Mouse (Mus musculus): ENCODE data around the gene Rnf121. TPM values are rescaled to one million over a fixed set of nuclear protein-coding genes. Genes with fewer than 3 reads are reported as not detected.

Gene Rnf121
- polyA plus RNA-seq, 1 experiment, result 12.9 TPM

DNA sequence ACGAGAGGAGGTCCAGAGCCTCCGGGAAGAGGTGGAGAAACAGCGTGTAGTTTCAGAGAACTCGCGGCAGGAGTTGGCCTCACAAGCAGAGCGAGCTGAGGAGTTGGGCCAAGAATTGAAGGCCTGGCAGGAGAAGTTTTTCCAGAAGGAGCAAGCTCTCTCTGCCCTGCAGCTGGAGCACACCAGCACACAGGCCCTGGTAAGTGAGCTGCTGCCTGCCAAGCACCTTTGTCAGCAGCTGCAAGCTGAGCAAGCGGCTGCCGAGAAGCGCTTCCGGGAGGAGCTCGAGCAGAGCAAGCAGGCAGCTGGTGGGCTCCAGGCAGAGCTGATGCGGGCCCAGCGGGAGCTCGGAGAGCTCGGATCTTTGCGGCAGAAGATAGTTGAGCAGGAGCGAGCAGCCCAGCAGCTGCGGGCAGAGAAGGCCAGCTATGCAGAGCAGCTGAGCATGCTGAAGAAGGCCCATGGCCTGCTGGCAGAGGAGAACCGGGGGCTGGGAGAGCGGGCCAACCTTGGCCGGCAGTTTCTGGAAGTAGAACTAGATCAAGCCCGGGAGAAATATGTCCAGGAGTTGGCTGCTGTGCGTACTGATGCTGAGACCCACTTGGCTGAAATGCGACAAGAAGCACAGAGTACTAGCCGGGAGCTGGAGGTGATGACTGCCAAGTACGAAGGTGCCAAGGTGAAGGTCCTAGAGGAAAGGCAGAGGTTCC, 64.2 kb downstream of the Rnf121 start:
- no peak overlapping the region for H3K4me3 ChIP-seq (replicated peaks; ENCODE audit: control insufficient read depth, low read depth, low read length)
- no peaks in the 10 kb centered on the region; the same call in 1 of the 2 replicates for H3K4me1 ChIP-seq (ENCODE audit: control insufficient read depth, insufficient read depth, low read length)
- 96% methylated on average over 26 of the region's 26 CpGs for WGBS
- TF ChIP-seq POLR2A (IDR thresholded peaks at IDR 0.05; ENCODE audit: borderline replicate concordance, control insufficient read depth, low read depth, low read length) (no peak), CTCF (IDR thresholded peaks at IDR 0.05; ENCODE audit: control insufficient read depth, insufficient read depth, low read length) (no peak)
- H3K27ac ChIP-seq (ENCODE audit: control insufficient read depth, insufficient read depth, low read depth, low read length, poor library complexity), result no peak overlapping the region

- no peak overlapping the region for H3K27ac ChIP-seq (ENCODE audit: control insufficient read depth, insufficient read depth, low read depth, low read length, poor library complexity)
- TF ChIP-seq CTCF (IDR thresholded peaks at IDR 0.05; ENCODE audit: control insufficient read depth, insufficient read depth, low read length) (no peak), POLR2A (IDR thresholded peaks at IDR 0.05; ENCODE audit: borderline replicate concordance, control insufficient read depth, low read depth, low read length) (no peak)
- H3K4me1 ChIP-seq (ENCODE audit: control insufficient read depth, insufficient read depth, low read length), result no peaks in the 10 kb centered on the region; the same call in 1 of the 2 replicates
- no peak overlapping the region for H3K4me3 ChIP-seq (replicated peaks; ENCODE audit: control insufficient read depth, low read depth, low read length)
- 92% methylated on average over 8 of the region's 8 CpGs for whole genome bisulfite sequencing
Measured at GRCm38 (mm10) chr7:102000296-102000695, 65.0 kb downstream of the Rnf121 start.

DNA sequence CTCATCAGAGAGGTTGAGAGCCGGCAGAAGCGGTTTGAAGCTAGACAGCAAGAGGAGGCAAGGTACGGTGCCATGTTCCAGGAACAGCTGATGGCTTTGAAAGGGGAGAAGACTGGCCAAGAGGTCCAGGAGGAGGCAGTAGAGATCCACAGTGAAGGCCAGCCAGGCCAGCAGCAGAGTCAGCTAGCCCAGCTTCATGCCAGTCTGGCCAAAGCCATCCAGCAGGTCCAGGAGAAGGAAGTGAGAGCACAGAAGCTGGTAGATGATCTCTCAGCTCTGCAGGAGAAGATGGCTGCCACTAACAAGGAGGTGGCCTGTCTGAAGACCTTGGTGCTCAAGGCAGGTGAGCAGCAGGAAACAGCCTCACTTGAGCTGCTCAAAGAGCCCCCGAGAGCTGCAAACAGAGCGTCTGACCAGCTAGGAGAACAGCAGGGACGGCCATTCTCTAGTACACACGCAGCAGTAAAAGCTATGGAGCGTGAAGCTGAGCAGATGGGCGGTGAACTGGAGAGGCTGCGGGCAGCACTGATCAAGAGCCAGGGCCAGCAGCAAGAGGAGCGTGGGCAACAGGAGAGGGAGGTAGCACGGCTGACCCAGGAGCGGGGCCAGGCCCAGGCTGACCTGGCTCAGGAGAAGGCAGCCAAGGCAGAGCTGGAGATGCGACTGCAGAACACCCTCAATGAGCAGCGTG, 65.7 kb downstream of the Rnf121 start:
- no peaks in the 10 kb centered on the region for H3K4me1 ChIP-seq (ENCODE audit: control insufficient read depth, insufficient read depth, low read length)
- 94% methylated on average over 15 of the region's 15 CpGs for WGBS

DNA sequence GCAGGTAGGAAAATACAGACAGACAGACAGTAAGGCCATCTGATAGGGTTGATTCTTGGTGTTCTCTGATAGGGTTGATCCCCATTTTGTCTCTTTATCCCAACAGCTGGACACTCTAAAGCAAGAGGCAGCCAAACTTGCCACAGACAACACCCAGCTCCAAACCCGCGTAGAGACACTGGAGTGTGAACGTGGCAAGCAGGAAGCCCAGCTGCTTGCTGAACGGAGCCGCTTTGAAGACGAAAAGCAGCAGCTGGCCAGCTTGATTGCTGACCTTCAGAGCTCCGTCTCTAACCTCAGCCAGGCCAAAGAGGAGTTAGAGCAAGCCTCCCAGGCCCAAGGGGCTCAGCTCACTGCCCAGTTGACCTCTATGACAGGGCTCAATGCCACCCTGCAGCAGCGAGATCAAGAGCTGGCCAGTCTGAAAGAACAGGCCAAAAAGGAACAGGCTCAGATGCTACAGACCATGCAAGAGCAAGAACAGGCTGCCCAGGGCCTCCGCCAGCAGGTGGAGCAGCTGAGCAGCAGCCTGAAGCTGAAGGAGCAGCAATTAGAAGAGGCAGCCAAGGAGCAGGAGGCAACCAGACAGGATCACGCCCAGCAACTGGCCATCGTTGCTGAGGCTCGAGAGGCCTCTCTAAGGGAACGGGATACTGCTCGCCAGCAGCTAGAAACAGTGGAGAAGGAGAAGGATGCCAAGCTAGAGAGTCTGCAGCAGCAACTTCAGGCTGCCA, 66.9 kb downstream of the Rnf121 start:
- Histone ChIP-seq H3K4me1 (ENCODE audit: control insufficient read depth, insufficient read depth, low read length) (no peaks in the 10 kb centered on the region), H3K4me3 (replicated peaks; ENCODE audit: control insufficient read depth, low read depth, low read length) (no peak overlapping the region), H3K27ac (ENCODE audit: control insufficient read depth, insufficient read depth, low read depth, low read length, poor library complexity) (no peak overlapping the region)
- TF ChIP-seq POLR2A (IDR thresholded peaks at IDR 0.05; ENCODE audit: borderline replicate concordance, control insufficient read depth, low read depth, low read length), result no peak
- TF ChIP-seq CTCF (IDR thresholded peaks at IDR 0.05; ENCODE audit: control insufficient read depth, insufficient read depth, low read length), result peak; percentile 96
- WGBS, result 71% methylated on average over 14 of the region's 14 CpGs

More for the DNA sequence above, 65.7 kb downstream of the Rnf121 start:
- no peak overlapping the region for H3K4me3 ChIP-seq (replicated peaks; ENCODE audit: control insufficient read depth, low read depth, low read length)
- no peak overlapping the region for H3K27ac ChIP-seq (ENCODE audit: control insufficient read depth, insufficient read depth, low read depth, low read length, poor library complexity)
- TF ChIP-seq POLR2A (IDR thresholded peaks at IDR 0.05; ENCODE audit: borderline replicate concordance, control insufficient read depth, low read depth, low read length), result no peak
- no peak for TF ChIP-seq CTCF (IDR thresholded peaks at IDR 0.05; ENCODE audit: control insufficient read depth, insufficient read depth, low read length)

GRCm38 (mm10) chr7:101994241-101994640, 71.0 kb downstream of the Rnf121 start:
- 61% methylated on average over 3 of the region's 3 CpGs for WGBS

DNA sequence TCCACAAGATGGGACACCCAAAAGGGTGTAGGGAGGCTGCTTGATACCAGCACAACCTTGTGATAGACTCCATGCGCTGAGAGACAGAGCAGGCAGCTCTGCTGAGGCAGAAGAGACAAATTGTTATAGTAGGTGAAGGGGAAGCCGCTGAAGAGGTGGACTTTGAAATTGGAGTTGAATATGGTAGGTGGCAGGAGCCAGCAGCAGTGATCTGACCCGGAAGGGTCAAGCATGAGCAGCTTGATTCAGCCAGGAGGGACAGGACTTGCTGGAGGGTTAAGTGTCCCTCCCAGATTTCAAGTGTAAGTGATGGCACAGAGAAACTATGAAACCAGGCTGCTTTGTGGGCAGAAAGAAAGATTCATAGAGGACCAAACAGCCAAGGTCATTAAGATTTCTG, 80.2 kb downstream of the Rnf121 start:
- Histone ChIP-seq H3K4me3 (replicated peaks; ENCODE audit: control insufficient read depth, low read depth, low read length) (no peak overlapping the region), H3K4me1 (ENCODE audit: control insufficient read depth, insufficient read depth, low read length) (no peaks in the 10 kb centered on the region), H3K27ac (ENCODE audit: control insufficient read depth, insufficient read depth, low read depth, low read length, poor library complexity) (no peak overlapping the region)
- TF ChIP-seq CTCF (IDR thresholded peaks at IDR 0.05; ENCODE audit: control insufficient read depth, insufficient read depth, low read length), result no peak
- TF ChIP-seq POLR2A (IDR thresholded peaks at IDR 0.05; ENCODE audit: borderline replicate concordance, control insufficient read depth, low read depth, low read length), result no peak
- WGBS, result 94% methylated on average over 3 of the region's 3 CpGs

More at GRCm38 (mm10) chr7:101994241-101994640, 71.0 kb downstream of the Rnf121 start:
- TF ChIP-seq CTCF (IDR thresholded peaks at IDR 0.05; ENCODE audit: control insufficient read depth, insufficient read depth, low read length) (no peak), POLR2A (IDR thresholded peaks at IDR 0.05; ENCODE audit: borderline replicate concordance, control insufficient read depth, low read depth, low read length) (no peak)
- no peak overlapping the region for H3K27ac ChIP-seq (ENCODE audit: control insufficient read depth, insufficient read depth, low read depth, low read length, poor library complexity)
- H3K4me1 ChIP-seq (ENCODE audit: control insufficient read depth, insufficient read depth, low read length), result no peaks in the 10 kb centered on the region
- H3K4me3 ChIP-seq (replicated peaks; ENCODE audit: control insufficient read depth, low read depth, low read length), result no peak overlapping the region

- no peak overlapping the region for H3K4me3 ChIP-seq (replicated peaks; ENCODE audit: control insufficient read depth, low read depth, low read length)
- H3K4me1 ChIP-seq (ENCODE audit: control insufficient read depth, insufficient read depth, low read length), result no peaks in the 10 kb centered on the region
- 76% methylated on average over 1 of the region's 1 CpGs for WGBS
- no peak for TF ChIP-seq POLR2A (IDR thresholded peaks at IDR 0.05; ENCODE audit: borderline replicate concordance, control insufficient read depth, low read depth, low read length)
- TF ChIP-seq CTCF (IDR thresholded peaks at IDR 0.05; ENCODE audit: control insufficient read depth, insufficient read depth, low read length), result no peak
- H3K27ac ChIP-seq (ENCODE audit: control insufficient read depth, insufficient read depth, low read depth, low read length, poor library complexity), result no peak overlapping the region
Measured at GRCm38 (mm10) chr7:101982735-101983134, 82.5 kb downstream of the Rnf121 start.

DNA sequence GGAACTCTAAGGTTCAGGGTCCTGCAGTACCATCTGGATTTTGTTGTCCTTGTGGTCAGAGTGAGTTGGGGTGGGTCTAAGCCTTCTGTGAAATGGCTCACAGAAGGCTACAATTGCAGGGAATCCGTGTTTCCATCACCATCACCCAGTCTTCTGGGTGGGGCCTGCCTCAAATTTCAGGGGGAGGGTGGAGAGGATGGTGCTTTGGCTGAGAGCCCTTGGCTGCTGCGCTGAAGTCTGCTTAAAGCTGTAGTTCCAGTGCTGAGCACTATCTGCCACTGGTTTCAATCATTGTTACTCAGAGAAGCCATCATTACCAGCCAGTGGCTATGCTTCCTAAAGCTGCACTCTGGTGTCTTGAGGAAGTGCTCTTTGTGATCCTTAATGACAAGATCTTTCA, 90.8 kb downstream of the Rnf121 start:
- 38% methylated on average over 2 of the region's 2 CpGs for WGBS
- no peak for TF ChIP-seq CTCF (IDR thresholded peaks at IDR 0.05; ENCODE audit: control insufficient read depth, insufficient read depth, low read length)
- TF ChIP-seq POLR2A (IDR thresholded peaks at IDR 0.05; ENCODE audit: borderline replicate concordance, control insufficient read depth, low read depth, low read length), result no peak
- H3K4me1 ChIP-seq (ENCODE audit: control insufficient read depth, insufficient read depth, low read length), result no peaks in the 10 kb centered on the region; the same call in 1 of the 2 replicates

More for the DNA sequence above, 90.8 kb downstream of the Rnf121 start:
- Histone ChIP-seq H3K4me3 (replicated peaks; ENCODE audit: control insufficient read depth, low read depth, low read length) (no peak overlapping the region), H3K27ac (ENCODE audit: control insufficient read depth, insufficient read depth, low read depth, low read length, poor library complexity) (no peak overlapping the region)

Measured in bone marrow, adult 2 months (tissue).